Mouse (Mus musculus): ENCODE measurements at regions not wholly inside any gene's neighbourhood (a gene's known extent, or its start where the extent isn't known, plus 50 kb on each side); places are given as distances from the start of the nearest gene placed in this dataset.

GRCm38 (mm10) chr14:113112320-113112719, 202.1 kb upstream of the Tpm3-rs7 start:
- no peak for DNase-seq (ENCODE audit: low spot score)
- H3K27ac ChIP-seq (ENCODE audit: low read depth, low read length): no peak overlapping the region
- no peaks in the 10 kb centered on the region for H3K27me3 ChIP-seq (ENCODE audit: control insufficient read depth, insufficient read depth, low read length)
- 97% methylated on average over 1 of the region's 1 CpGs for WGBS
- no peak overlapping the region for H3K9ac ChIP-seq (ENCODE audit: low read length)
- no peak overlapping the region for H3K4me2 ChIP-seq (ENCODE audit: low read depth, low read length, severe bottlenecking)
- no peaks in the 10 kb centered on the region for H3K36me3 ChIP-seq (ENCODE audit: control insufficient read depth, insufficient read depth, low read length)
- H3K4me3 ChIP-seq (ENCODE audit: low read depth, low read length): no peak overlapping the region
- no peaks in the 10 kb centered on the region for H3K4me1 ChIP-seq (replicated peaks; ENCODE audit: control insufficient read depth, insufficient read depth, low read length)
- H3K9me3 ChIP-seq (ENCODE audit: control insufficient read depth, low read length): no peaks in the 10 kb centered on the region
- no peak for ATAC-seq (replicated peaks; ENCODE audit: low FRiP score)

DNA sequence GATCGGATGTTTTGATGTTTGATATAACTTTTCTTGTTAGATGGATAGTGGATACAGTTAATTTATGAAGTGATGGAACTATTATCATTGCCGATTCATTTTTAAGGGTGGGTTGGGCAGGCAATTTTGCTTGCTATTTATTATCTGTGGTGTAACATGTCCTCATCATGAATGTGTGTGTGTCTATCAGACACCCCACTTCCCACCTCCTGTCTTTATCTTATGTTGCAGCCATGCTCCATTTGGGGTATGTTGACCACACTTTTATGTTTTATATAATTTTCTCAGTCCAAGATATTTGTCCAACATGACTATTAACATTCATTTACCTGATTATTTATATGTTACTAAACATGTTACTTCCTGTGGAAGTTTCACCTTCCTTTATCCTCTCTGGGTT, 175.6 kb upstream of the Tpm3-rs7 start:
- Histone ChIP-seq H3K36me3 (ENCODE audit: control insufficient read depth, insufficient read depth, low read length) (no peaks in the 10 kb centered on the region), H3K9ac (ENCODE audit: low read length) (no peak overlapping the region), H3K4me1 (replicated peaks; ENCODE audit: control insufficient read depth, insufficient read depth, low read length) (no peaks in the 10 kb centered on the region), H3K27me3 (ENCODE audit: control insufficient read depth, insufficient read depth, low read length) (no peaks in the 10 kb centered on the region), H3K4me3 (ENCODE audit: low read depth, low read length) (no peak overlapping the region), H3K27ac (ENCODE audit: low read depth, low read length) (no peak overlapping the region), H3K9me3 (ENCODE audit: control insufficient read depth, low read length) (no peaks in the 10 kb centered on the region), H3K4me2 (ENCODE audit: low read depth, low read length, severe bottlenecking) (no peak overlapping the region)
- ATAC-seq (replicated peaks; ENCODE audit: low FRiP score): no peak
- 94% methylated on average over 2 of the region's 2 CpGs for WGBS
- no peak for DNase-seq (ENCODE audit: low spot score)

DNA sequence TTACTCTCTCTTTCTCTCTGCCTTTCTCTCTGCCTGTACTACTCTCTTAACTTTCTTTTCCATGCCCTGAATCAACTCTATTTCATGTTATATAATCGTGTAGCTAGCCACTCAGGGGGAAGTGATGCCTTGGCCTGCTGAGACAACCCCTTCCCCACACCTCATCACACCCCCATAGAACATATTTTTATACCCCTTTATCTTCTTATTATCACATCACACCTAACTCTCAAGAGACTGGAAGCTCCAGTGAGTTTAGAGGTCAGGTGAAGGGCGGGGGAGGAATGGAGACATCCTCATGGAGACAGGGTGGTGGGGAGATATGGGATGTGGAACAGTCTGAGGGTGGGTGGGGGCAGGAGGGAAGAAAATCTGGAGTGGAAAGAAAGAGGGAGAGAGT, 145.8 kb upstream of the Tpm3-rs7 start:
- ATAC-seq (replicated peaks; ENCODE audit: low FRiP score) (no peak), DNase-seq (ENCODE audit: low spot score) (no peak)
- 73% methylated on average over 2 of the region's 2 CpGs for WGBS
- Histone ChIP-seq H3K4me2 (ENCODE audit: low read depth, low read length, severe bottlenecking) (no peak overlapping the region), H3K4me3 (ENCODE audit: low read depth, low read length) (no peak overlapping the region), H3K9me3 (ENCODE audit: control insufficient read depth, low read length) (no peaks in the 10 kb centered on the region), H3K27ac (ENCODE audit: low read depth, low read length) (no peak overlapping the region), H3K9ac (ENCODE audit: low read length) (no peak overlapping the region), H3K36me3 (ENCODE audit: control insufficient read depth, insufficient read depth, low read length) (no peaks in the 10 kb centered on the region), H3K27me3 (ENCODE audit: control insufficient read depth, insufficient read depth, low read length) (no peaks in the 10 kb centered on the region), H3K4me1 (replicated peaks; ENCODE audit: control insufficient read depth, insufficient read depth, low read length) (no peaks in the 10 kb centered on the region)

DNA sequence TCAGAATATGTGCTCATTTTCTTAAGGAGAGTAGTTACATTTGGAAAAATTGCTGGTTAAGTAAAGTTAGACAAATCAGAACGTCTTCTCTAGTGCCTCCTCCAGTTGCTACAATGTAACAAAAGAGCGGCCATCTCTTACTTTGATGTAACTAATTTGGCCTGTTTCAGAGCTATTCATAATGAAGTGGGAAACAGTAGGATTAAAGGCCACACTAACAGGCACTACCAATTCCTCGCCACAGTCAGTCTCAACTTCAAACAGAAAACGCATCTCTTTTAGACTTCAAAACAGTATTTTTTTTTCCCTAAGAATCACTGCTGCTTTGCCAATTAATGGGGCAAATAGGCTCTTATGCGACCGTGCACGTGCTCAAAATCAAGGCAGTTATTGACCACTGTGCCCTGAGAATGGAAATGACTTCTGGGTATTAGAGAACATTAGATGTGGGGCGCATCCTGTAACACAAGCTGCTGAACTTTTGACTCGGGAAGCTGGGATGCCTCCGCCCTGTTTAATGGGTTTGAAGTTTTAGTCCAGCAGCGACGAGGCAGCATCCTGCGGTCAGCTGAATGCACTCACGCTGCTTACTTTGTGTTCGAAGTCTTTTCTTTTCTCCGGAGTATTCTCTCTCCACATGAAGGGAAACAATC, 131.9 kb upstream of the Tpm3-rs7 start:
- Histone ChIP-seq H3K9me3 (ENCODE audit: control insufficient read depth, low read length) (no peaks in the 10 kb centered on the region), H3K27ac (ENCODE audit: low read depth, low read length) (no peak overlapping the region), H3K4me3 (ENCODE audit: low read depth, low read length) (no peak overlapping the region), H3K36me3 (ENCODE audit: control insufficient read depth, insufficient read depth, low read length) (no peaks in the 10 kb centered on the region), H3K4me1 (replicated peaks; ENCODE audit: control insufficient read depth, insufficient read depth, low read length) (no peaks in the 10 kb centered on the region), H3K9ac (ENCODE audit: low read length) (no peak overlapping the region), H3K4me2 (ENCODE audit: low read depth, low read length, severe bottlenecking) (peak overlapping the region; percentile 35), H3K27me3 (ENCODE audit: control insufficient read depth, insufficient read depth, low read length) (no peaks in the 10 kb centered on the region)
- ATAC-seq (replicated peaks; ENCODE audit: low FRiP score) (peak; percentile 71), DNase-seq (ENCODE audit: low spot score) (peak; percentile 54)
- WGBS: 6% methylated on average over 16 of the region's 16 CpGs

- WGBS: 92% methylated on average over 5 of the region's 5 CpGs
- Histone ChIP-seq H3K4me2 (ENCODE audit: low read depth, low read length, severe bottlenecking) (no peak overlapping the region), H3K36me3 (ENCODE audit: control insufficient read depth, insufficient read depth, low read length) (no peaks in the 10 kb centered on the region), H3K9me3 (ENCODE audit: control insufficient read depth, low read length) (no peaks in the 10 kb centered on the region), H3K27me3 (ENCODE audit: control insufficient read depth, insufficient read depth, low read length) (no peaks in the 10 kb centered on the region), H3K4me1 (replicated peaks; ENCODE audit: control insufficient read depth, insufficient read depth, low read length) (no peaks in the 10 kb centered on the region), H3K4me3 (ENCODE audit: low read depth, low read length) (no peak overlapping the region), H3K9ac (ENCODE audit: low read length) (no peak overlapping the region), H3K27ac (ENCODE audit: low read depth, low read length) (no peak overlapping the region)
- DNase-seq (ENCODE audit: low spot score) (no peak), ATAC-seq (replicated peaks; ENCODE audit: low FRiP score) (no peak)
Measured at GRCm38 (mm10) chr14:113211968-113212367, 102.4 kb upstream of the Tpm3-rs7 start.

All from forebrain, embryonic 11.5 days (tissue).